Mouse (Mus musculus) left cerebral cortex, adult 8-10 months (tissue): ENCODE measurements around the gene Art1. TPM values are rescaled to one million over a fixed set of nuclear protein-coding genes. Genes with fewer than 3 reads are reported as not detected.

Experiments
- DNase-seq, 2 experiments: peaks; one replicate each; pipeline ENCODE4 v3.0.0; 2022; ENCODE audit warnings: low spot score in 2 of 2
- total RNA-seq, 4 experiments: library from RNA; stranded (reverse); gene quantifications; 2 replicates each; pipeline ENCODE4 v1.2.4; 2022

Art1 gene
- total RNA-seq, 4 experiments from 2014 or later: 0.25 to 0.46 (median 0.26) TPM; not detected in 1

DNA sequence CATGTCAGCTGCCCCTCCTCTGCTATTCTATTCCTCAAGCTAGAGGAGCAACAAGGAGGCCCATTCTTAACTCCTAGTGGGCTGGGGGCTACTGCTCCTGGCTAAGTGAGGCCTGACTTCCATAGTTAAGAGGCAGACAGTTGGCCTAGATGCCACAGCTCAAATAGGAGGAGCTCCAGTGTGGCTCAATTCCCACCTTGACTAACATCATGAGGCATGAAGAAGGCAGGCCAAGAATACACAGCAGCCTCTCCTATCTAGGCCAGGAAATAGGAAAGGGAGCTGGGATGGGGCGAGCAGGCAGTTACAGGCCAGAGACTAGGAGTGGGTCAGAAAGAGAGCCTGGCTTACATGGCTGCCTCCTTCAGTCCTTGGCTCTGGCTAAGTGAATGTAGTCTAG is 6.7 kb downstream of the Art1 start:
- DNase-seq: no peak

- no peak for DNase-seq
These were observed 7.6 kb downstream of the Art1 start, which contains the start of gene Art5 for GRCm38 (mm10) chr7:102109171-102109570. Gene Art5 (minus strand): TSS chr7:102109489.

DNA sequence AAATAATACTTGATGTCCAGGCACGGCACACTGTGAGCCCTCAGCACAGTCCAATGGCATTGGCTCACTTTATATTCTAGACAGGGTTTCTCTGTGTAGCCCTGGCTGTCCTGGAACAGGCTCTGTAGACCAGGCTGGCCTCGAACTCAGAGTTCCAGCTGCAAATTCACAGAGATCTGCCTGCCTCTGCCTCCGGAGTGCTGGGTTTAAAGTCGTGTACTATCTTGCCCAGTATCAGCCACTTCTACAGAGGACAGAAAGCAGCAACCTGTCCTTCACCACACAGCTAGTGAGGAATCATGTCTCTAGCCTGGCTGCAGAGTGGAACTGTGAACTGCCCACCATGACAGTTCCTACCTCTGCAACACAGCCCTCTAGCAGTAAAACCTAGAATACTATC is 8.2 kb downstream of the Art1 start:
- no peak for DNase-seq

DNA sequence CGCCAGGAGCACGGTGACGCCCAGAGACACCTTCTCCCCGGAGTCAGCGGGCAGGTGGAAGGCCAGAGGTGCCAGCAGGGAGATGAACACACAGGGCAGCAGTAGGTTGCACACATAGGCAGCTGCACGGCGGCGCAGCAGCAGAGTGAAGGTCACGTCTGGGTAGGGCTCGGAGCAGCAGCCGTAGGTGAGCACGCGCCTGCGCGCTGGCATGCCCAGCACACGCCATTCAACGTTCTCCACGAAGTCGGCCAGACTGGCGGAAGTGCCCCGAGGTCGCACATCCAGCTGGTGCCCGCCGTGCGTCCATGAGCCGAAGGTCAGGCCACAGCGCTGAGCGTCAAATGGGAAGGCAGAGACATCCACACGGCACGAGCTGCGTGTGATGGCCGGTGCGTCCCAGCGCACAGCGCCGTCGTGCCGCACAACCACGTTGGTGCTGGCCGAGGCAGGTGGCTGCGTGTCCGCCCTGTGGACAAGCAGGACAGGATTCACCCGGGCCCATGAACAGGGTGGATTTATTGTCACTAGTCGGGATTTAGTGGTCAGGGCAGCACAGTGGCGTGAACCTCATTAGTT is 11.7 kb downstream of the Art1 start:
- DNase-seq: no peak

DNA sequence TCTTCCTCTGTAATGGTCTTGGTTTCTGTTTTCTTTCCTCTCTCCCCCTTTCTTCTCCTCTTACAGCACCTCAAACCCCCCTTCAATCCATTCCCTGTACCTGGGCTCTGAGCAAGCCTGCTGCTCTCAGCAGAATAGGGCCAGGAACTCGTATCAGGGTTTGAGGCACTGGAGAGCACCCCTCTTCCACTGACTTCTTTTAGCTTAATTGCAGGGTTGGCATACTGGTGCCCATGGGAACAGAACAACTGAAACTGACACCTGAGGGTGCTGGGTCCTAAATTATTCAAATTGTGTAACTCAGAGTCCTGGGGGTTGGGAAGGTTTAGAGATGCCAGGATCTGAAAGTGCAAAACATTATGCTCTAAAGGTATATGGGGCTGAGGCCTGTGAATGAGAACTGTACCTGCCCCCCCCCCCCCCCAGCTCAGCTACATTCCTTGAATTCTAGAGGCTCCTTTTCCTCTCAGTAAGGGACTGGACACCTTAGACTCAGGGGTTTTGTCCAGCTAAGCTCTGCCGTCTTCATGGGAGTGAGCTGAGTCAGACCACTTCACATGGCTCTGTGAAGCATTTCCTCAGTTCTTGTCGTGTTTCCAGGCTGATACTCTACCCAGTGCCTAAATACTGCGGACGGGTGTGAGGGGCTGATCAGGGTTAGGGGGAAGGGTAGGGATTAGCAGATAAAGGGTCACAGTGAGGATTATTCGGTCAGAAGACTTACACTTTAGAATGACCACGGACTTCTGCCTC is 15.2 kb downstream of the Art1 start, which contains the start of gene Chrna10:
TSS of gene Chrna10 (minus strand) at position 250 of the 753 bp plus-strand sequence.
- no peak for DNase-seq

- DNase-seq: no peak
These were observed 15.8 kb downstream of the Art1 start for GRCm38 (mm10) chr7:102117382-102117781.

DNA sequence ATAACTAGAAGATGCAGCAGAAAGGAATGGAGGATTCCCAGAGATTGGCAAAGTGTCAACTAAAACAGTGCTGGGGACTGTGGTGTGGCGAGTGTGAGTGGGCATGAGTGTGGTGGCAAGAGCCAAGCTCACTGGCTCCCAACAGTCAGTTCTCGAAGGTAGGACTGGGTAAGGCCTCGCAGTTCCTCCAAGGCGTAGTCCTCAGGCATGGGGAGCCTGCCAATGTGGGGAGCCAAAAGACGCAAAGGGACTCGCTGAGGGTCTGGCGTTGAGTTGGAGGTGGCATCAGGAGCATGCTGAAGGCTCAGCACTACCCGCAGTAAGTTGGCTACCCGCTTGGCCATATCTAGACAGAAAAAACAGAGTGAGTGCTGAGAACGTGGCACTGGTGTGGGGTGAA is 18.8 kb downstream of the Art1 start:
- no peak for DNase-seq

- DNase-seq: no peak
These were observed 30.9 kb downstream of the Art1 start for GRCm38 (mm10) chr7:102132395-102132794.

DNA sequence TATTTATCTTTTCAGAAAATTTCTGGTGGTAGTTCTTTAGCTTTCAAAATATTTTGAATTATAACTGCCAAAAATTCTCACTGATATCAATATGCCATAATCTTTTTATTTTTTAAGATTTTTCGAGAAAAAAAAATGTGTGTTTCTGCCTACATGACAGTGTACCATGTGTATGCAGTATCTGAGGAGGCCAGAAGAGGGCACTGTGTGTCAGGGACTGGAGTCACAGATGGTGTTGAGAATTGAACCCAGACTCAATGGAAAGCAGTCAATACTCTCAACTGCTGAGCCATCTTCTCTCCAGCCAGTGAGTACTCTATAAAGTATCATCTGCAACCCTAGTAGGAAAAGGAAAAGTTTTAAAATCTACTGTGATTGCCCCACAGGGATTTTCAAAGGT is 35.9 kb downstream of the Art1 start:
- DNase-seq: no peak

- no peak for DNase-seq
These were observed 36.4 kb downstream of the Art1 start for GRCm38 (mm10) chr7:102137898-102138297.

DNA sequence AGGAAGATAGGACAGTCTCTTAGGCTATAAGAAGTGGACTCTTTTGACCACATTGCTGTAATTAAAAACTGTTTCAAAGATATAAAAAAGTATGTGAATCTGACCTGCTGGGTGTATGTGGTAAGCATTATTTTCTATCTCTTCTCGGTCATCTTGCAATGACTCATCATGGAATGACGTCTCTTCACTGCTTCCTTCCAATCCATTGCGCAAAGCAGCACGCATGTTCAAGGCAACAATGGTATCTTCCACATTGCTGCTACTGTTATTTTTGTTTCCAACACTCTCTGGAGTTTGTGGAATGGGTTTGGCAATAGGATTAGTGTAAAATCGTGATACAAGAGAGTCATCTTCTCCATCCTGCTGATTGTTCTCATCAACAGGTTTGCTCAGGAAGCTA is 52.1 kb downstream of the Art1 start:
- no peak for DNase-seq

Other genes with a start within 250 kb of the Art1 start
- under 1 TPM in 1 of 4 experiments, not detected in 3; 0.55 TPM for gene Folr2, start 244.5 kb upstream of the Art1 start, total RNA-seq
- 10 to 100 TPM; 30.0 to 45.4 (median 32.9) TPM for gene Anapc15, start 238.0 kb upstream of the Art1 start, total RNA-seq
- 1 to 10 TPM in 2 of 4 experiments, under 1 TPM in 2; 0.46 to 9.8 (median 1.2) TPM for gene Folr1, start 231.0 kb upstream of the Art1 start, total RNA-seq
- 10 to 100 TPM; 83.0 to 96.2 (median 90.5) TPM for gene Lamtor1, start 195.8 kb upstream of the Art1 start, total RNA-seq
- gene Tomt, start 195.4 kb upstream of the Art1 start, total RNA-seq: under 1 TPM in 2 of 4 experiments, not detected in 2; 0.13 to 0.32 TPM
- 1 to 10 TPM; 3.7 to 8.1 (median 5.8) TPM for gene Lrrc51, start 167.8 kb upstream of the Art1 start, total RNA-seq
- 100 to 1,000 TPM in 2 of 4 experiments, 10 to 100 TPM in 2; 98.8 to 108 (median 101) TPM for gene Numa1, start 167.6 kb upstream of the Art1 start, total RNA-seq
- gene Il18bp, start 83.1 kb upstream of the Art1 start, total RNA-seq: 1 to 10 TPM; 6.6 to 8.1 (median 7.8) TPM
- 10 to 100 TPM; 45.4 to 51.5 (median 47.8) TPM for gene Rnf121, start 36.3 kb upstream of the Art1 start, total RNA-seq
- 10 to 100 TPM; 20.4 to 28.8 (median 24.4) TPM for gene Xndc1, start 36.2 kb upstream of the Art1 start, total RNA-seq
- gene Xntrpc, start 36.0 kb upstream of the Art1 start, total RNA-seq: 1 to 10 TPM in 3 of 4 experiments, under 1 TPM in 1; 0.63 to 2.4 (median 1.5) TPM
- 1 to 10 TPM in 3 of 4 experiments, under 1 TPM in 1; 0.61 to 2.4 (median 1.3) TPM for gene Trpc2, start 18.6 kb upstream of the Art1 start, total RNA-seq
- gene Art5, start 7.7 kb downstream of the Art1 start, total RNA-seq: under 1 TPM in 1 of 4 experiments, not detected in 3; 0.33 TPM
- under 1 TPM; 0.46 to 0.99 (median 0.84) TPM for gene Chrna10, start 15.1 kb downstream of the Art1 start, total RNA-seq
- gene Nup98, start 108.4 kb downstream of the Art1 start, total RNA-seq: 10 to 100 TPM; 40.7 to 43.0 (median 41.7) TPM
- 10 to 100 TPM; 23.7 to 28.9 (median 25.5) TPM for gene Pgap2, start 108.5 kb downstream of the Art1 start, total RNA-seq
- gene Rhog, start 154.3 kb downstream of the Art1 start, total RNA-seq: 10 to 100 TPM; 34.4 to 46.5 (median 39.2) TPM
- 10 to 100 TPM; 87.0 to 97.5 (median 94.7) TPM for gene Stim1, start 166.1 kb downstream of the Art1 start, total RNA-seq